Mouse (Mus musculus): ENCODE results near the gene Zc3h7b.

- no peak for TF ChIP-seq CTCF (IDR thresholded peaks at IDR 0.05; ENCODE audit: low read depth)
- no peak for TF ChIP-seq EP300 (IDR thresholded peaks at IDR 0.05; ENCODE audit: low read depth)
Observed at GRCm38 (mm10) chr15:81818404-81818803, 73.5 kb downstream of the Zc3h7b start.
